Mouse (Mus musculus): ENCODE data around the gene Gstm1. TPM values are rescaled to one million over a fixed set of nuclear protein-coding genes. Genes with fewer than 3 reads are reported as not detected.

Gene Gstm1
- 86.3 and 90.3 TPM in 2 replicates for polyA plus RNA-seq (2012; rRNA removed)

DNA sequence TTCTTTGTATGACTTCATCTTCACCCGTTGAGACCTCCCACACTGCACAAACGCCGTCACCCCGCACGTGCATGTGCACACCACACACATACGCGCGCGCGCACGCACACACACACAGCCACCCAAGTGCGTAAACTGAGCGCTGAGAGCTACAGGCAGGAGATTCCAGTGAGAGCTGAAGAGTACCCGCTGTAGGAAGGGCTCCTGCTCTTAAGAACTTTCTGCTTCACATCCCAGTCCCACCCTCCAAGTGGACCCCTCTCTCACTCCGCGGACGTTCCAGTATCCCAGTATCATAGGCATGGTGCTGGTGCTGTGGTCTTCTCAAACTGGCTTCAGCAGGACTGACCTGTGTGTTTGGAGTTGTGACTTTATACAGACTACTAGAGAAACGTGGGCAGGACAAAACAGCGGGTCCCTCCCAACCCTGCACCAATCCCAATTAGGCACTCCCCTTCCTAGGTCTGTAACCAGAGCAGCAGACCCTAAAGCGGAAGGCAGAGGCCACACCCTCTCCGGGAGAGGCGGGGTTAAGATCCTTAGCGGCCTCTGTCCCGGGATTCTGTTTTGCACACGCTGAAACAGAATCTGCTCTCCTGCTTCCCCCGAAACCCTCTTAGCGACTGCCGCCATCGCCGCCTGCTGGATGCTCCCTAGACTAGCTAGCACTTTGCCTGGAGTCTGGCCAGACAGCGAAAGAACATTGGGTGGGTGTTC lies at the start of gene Gstm1:
TSS of gene Gstm1 (minus strand) at position 501 of the 717 bp plus-strand sequence.

DNA sequence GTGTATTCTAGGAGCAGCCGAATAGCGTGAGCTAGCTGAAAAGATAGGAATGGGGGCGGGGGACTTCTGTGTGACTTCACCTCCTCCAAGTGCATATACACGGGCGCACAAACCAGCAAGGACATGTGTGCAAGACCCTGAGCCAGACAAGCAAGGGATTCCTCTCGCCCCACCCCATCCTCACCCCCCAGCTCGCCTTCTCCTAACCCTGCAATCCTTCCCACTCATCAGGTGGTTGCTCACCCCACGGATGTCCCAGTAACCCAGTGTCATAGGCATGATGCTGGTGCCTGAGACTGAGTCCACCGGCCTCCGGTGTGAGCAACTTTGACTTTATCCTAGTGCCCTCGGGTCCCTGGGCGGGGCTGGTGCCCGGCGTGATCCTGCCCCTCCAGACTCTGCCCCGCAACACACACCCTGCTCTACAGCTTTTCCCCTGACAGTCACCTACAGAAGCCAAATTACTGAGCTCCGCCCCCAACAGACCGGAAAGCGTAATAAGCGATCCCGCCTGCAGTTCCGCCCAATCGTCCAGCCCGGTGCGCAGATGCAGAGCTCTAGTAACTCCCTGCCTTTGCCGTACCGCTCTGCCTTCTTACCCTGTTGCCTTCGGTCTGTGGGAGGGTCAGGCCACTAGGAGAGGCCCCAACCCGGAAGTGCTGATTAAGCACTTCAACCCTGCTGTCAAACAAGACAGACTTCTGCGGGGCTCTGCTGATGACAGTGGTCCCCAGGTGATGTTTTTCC lies 26.8 kb upstream of the Gstm1 start, which contains the start of gene Gstm4:
TSS of gene Gstm4 (minus strand) at position 501 of the 747 bp plus-strand sequence.

DNA sequence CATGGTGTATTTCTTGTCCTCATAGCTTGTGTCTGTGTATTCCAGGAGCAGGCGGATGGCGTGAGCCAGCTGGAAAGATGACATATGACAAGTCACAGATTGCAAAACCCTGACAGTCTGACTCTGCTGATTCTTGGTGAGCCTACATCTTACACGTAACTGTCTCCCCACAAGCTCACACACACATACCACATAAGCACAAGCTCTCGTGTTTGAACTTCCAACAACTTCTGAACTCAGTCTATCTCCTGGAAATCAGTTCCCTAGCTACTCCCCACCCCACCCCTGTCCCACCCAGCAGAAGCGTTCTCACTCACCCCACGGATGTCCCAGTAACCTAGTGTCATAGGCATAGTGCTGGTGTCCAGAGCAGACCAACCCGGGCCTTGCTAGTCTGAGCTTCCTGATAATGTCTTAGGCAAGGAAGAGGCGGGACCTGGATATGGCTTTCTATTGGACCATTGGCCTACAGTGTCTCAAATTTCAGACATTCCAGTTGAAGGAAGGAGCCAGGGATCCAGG lies 31.7 kb downstream of the Gstm1 start, which contains the start of gene Gstm2:
TSS of gene Gstm2 (minus strand) at position 413 of the 522 bp plus-strand sequence.

DNA sequence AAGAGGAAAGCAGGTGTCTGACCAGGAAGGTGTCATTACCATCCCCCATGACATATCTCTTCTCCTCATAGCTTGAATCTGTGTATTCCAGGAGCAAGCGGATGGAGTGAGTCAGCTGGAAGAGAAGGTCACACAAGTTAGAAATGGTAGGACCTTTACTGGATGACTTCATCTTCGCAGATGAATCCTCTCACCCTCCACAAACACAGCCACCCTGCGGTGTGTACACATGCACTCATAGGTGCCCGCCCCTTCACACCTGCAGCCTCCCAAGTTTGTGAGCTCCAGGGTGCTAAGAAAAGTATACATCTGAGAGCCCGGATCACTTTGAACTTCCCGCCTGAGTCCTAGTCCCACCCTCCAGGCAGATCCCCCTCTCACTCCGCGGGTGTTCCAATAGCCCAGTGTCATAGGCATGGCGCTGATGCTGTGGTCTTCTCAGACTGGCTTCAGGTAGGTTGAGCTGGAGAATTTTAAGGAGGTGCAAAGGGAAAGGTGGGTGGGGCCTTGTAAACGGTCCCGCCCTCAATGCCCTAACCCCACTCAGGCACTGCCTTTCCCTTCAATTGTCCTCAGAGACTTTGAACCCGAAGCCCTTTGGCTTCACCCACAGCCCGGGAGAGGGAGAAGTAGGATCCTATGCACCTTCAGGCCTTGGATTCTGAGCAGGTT lies 48.9 kb downstream of the Gstm1 start, which contains the start of gene Gstm3:
TSS of gene Gstm3 (minus strand) at position 560 of the 672 bp plus-strand sequence.

Other genes starting within 250 kb of the Gstm1 start
- gene Eps8l3, start 140.7 kb downstream of the Gstm1 start, polyA plus RNA-seq (2012; rRNA removed) = 0.03 TPM in 1 of 2 replicates, not detected in the other
- gene Gstm5, start 122.2 kb downstream of the Gstm1 start, polyA plus RNA-seq (2012; rRNA removed) = 158 and 185 TPM in 2 replicates
- gene Gstm7, start 86.2 kb downstream of the Gstm1 start, polyA plus RNA-seq (2012; rRNA removed) = 40.9 and 45.0 TPM in 2 replicates
- 10.0 and 10.6 TPM in 2 replicates for gene Gstm6, start 74.2 kb downstream of the Gstm1 start, polyA plus RNA-seq (2012; rRNA removed)
- gene Gstm3, start 48.7 kb downstream of the Gstm1 start, polyA plus RNA-seq (2012; rRNA removed) = not detected in 2 replicates
- 6.8 and 8.2 TPM in 2 replicates for gene Gstm2, start 31.5 kb downstream of the Gstm1 start, polyA plus RNA-seq (2012; rRNA removed)
- gene Gstm4, start 26.9 kb upstream of the Gstm1 start, polyA plus RNA-seq (2012; rRNA removed) = 17.0 and 18.1 TPM in 2 replicates
- gene Ampd2, start 68.7 kb upstream of the Gstm1 start, polyA plus RNA-seq (2012; rRNA removed) = 90.2 and 99.8 TPM in 2 replicates
- 0.10 and 0.20 TPM in 2 replicates for gene Gnat2, start 74.8 kb upstream of the Gstm1 start, polyA plus RNA-seq (2012; rRNA removed)
- gene Gnai3, start 128.2 kb upstream of the Gstm1 start, polyA plus RNA-seq (2012; rRNA removed) = 79.9 and 83.6 TPM in 2 replicates
- 5.2 TPM in 2 replicates for gene Gpr61, start 136.9 kb upstream of the Gstm1 start, polyA plus RNA-seq (2012; rRNA removed)
- gene Amigo1, start 168.4 kb upstream of the Gstm1 start, polyA plus RNA-seq (2012; rRNA removed) = 19.0 and 19.8 TPM in 2 replicates
- gene Cyb561d1, start 183.2 kb upstream of the Gstm1 start, polyA plus RNA-seq (2012; rRNA removed) = 6.6 and 6.9 TPM in 2 replicates
- gene Atxn7l2, start 193.0 kb upstream of the Gstm1 start, polyA plus RNA-seq (2012; rRNA removed) = 36.4 and 37.2 TPM in 2 replicates
- 1.0 and 2.5 TPM in 2 replicates for gene Sypl2, start 208.7 kb upstream of the Gstm1 start, polyA plus RNA-seq (2012; rRNA removed)
- gene Psma5, start 239.0 kb upstream of the Gstm1 start, polyA plus RNA-seq (2012; rRNA removed) = 166 and 175 TPM in 2 replicates

Measured in central nervous system, embryonic 18 days (tissue).